Mouse (Mus musculus): ENCODE measurements around the gene Pstpip1.

Pstpip1 gene

DNA sequence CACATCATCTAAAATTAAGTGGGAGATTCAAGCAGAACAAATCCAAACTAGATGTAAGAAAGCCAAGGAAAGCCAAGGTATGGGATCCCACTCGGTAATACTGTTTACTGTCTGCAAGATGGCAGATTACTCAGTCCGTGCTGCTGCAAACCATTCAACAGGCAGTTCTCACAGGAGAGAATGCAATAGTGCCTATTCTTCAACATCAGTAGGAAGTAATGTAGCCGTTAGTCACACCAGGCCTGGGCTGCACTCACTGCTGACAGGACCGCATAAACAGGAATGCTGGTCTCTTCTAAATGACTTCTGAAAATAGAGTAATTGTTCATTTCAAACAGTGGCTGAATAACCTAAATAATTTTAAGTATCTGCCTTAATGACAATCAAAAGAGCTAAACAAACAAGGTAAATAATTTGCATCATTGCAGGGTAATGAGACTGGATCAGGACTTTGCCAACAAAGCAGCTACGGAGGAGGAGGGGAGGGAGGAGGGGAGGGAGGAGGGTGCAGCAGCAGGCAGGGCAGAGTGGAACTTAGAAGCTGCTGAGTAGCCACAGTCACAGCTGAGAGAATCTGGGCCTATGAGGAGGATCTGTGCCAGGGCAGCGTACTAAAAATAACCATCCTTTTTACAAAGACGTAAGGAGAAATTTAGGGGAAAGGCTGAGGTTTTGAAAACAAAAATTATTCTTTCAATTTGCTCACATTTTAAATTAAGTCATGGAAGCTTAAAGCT lies 62.2 kb downstream of the Pstpip1 start:
- in situ Hi-C loops (cut with MboI, MseI): no loop called here

DNA sequence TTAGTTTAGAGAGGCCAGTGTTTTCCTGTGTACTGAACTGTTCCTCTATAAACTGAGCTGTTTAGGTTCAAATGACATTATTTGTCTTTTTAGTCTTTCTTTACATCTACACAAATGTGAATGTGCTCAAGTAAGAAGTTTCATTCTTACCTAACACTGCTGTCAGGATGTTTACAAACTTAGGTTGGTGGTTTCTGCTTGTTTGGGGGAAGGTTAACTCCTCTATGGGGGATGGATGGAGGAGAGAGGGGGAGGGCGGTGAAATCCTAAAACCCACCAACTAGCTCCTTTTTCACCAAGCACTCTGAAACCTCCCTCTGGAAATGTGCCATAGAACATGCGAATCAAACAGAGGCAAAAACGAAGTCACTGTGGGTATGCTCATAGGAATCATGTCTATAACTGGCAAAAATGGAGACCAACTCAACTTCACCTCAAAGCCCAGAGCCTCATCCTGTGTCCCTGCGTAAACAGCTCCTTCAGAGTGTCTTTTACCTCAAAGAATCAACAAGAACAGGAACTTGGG lies 62.8 kb downstream of the Pstpip1 start:
- in situ Hi-C loops (cut with MboI, MseI): no loop called here

DNA sequence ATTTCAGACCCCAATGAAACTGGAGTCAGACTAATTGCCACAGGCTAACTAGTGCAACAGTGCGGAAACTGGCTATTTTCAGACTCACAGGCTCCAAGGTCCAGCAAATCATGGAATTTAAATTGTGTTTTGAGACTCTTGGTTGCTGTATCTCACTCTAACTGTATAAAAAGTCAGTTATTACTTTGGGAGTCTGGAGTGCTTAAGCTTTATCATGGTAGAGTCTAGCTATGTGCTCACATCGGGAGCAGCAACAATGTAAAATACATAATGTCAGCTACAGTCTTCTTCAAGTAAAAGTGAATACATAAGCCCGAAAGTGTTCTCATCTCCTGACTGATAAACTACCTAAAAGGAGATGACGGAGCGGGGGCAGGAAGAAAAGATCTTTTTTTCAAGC lies 64.8 kb downstream of the Pstpip1 start:
- in situ Hi-C loops (cut with MboI, MseI): no loop called here

DNA sequence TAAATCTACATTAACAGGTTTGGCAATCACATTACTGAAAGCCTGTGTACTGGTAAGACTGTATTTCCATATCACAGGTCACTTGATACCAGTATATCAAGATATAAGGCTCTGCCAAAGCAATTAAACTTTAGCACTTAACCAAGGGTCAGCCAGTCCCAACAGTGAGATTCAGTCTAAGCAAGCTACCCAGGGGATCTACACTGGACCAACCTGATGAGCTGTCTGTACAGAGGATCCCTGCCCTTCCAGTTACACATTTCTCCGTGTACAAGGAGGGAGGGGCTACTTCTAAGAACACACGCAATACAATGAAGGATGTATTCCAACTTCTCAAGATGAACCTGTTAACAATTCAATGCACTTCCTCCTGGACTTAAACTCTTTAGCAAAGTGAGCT lies 68.3 kb downstream of the Pstpip1 start:
- in situ Hi-C loops (cut with MboI, MseI): no loop called here

DNA sequence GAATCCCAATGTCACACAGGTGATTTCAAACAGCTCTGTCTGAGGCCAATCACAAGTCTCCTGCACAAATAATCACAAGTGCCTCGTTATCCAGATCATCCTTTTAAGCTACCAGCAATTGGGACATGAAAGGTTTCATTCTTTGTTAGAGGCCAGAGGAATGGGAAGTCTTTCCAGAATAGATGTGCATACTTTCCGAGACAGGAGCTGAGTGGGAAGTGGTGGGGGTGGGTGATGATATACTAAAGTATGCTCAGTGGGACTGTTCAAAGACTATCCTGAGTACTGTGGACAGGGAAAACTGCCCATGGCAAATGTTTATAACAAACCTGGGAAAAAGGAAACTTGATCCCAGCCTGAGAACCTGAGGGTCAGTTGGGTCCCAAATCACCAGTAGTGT lies 69.7 kb downstream of the Pstpip1 start:
- in situ Hi-C loops (cut with MboI, MseI): no loop called here

DNA sequence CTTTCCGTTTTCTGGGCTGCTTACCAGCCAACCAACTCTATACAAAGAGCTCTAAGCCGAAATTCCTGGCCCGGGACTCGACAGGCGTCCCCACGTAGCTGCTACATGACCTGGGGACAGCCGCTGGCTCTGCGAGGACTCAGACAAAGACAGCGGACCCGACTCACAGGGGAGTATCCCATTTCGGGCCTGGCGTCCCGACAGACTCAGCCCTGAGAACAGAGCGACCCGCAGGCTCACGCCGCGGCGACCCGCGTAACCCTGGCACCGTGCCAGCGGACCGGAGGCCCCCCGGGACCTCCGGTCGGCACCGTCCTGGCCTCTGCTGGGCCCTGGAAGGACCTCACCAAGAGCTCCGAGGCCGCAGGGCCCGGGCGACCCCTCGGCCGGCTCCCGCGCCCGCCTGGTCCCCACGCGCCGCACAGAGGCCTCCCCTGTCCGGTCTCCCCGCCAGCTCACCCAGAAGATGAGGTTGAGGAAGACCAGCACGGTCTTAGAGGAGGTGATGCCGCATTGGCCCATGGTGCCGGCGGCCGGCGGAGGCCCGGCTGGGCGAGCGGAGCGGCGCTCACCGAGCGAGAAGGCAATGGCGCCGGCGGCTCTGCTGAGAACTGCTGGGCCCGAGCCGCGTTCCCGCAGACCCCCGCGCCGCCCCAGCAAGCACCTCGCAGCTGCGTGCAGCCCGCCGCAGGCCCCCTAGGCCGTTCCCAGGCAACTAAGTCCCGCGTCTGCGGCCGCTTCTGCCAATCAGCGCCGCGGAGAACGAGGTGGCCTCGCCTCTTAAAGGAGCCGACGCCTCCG lies 70.8 kb downstream of the Pstpip1 start:
- in situ Hi-C loops (cut with MboI, MseI): no loop called here

DNA sequence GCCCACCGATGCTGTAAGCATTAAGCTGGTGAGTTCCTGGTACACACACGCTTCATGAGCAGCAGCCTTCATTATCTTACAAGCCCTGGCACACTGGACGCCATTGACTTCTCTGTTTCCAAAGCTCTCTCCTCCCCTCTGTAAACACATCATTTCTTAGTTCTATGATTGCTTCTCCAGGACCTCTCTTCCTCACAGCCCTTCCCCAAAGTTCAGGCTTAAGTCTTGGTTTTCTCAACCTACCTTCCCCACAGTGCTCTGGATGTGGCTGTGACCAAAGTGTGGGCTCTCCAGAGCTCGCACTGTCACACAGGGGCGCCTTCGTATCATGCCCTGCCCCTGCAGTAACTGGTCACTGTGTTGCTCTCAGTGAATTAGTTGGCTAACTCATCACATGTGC lies 75.6 kb downstream of the Pstpip1 start, which contains the start of gene Tspan3:
TSS of gene Tspan3 (minus strand) at position 101 of the 400 bp plus-strand sequence.
- in situ Hi-C loops (cut with MboI, MseI): no loop called here

DNA sequence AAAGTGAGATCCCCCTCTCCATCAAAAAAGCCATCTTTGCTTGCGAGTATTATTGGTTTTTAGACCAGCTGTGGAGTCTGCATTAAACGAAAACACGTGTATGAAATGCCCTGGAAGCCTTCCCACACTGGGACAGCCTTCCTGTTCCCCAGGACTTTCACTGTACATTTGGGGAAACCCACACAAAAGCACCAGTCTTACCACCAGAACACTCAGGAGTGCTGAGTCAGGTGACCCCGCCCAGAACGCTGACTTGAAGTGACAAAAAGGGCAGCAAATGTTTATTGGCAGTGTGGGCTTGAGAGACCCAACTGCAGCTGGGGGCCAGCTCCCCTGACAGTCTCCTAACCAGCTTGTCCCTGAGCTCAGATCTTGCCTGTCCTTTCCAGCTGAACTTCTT lies 76.4 kb downstream of the Pstpip1 start:
- in situ Hi-C loops (cut with MboI, MseI): no loop called here

DNA sequence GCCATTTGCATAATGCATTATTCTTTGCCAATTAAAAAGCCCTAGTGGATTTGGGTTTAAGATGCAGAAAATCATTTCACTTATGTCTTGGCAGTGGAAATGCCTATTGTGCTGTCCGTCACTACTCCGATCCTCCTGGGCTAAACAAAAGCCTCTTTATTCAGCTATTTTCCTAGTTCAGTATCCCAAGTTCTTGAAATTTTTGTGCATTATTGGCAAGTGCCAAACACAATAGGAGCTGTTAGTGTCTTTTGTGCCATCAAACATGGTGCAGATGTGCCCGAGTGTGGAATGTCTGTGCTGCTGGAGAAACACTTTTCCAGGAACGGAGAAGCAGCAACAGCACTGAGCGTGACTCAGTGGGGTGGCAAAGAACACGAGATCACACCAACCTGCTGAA lies 77.9 kb downstream of the Pstpip1 start:
- in situ Hi-C loops (cut with MboI, MseI): no loop called here

DNA sequence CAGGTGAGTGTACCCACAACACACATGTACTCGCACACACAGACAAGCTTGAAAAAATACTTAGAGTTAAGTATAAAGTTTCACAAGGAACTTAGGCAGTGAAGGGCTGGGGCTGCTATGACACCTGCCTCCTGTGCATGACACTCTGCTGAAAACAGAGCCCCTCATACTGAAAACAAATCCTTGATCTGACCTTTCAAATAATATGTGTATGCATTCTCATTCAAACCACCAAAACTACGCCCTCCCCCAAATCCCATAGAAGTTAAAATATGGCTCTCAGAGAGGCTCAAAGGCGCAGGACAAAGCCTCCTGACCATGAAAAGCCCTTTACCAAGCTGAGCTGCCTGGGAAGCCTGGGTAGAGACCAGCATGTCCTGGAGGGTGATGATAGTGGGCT lies 85.6 kb downstream of the Pstpip1 start:
- in situ Hi-C loops (cut with MboI, MseI): no loop called here

DNA sequence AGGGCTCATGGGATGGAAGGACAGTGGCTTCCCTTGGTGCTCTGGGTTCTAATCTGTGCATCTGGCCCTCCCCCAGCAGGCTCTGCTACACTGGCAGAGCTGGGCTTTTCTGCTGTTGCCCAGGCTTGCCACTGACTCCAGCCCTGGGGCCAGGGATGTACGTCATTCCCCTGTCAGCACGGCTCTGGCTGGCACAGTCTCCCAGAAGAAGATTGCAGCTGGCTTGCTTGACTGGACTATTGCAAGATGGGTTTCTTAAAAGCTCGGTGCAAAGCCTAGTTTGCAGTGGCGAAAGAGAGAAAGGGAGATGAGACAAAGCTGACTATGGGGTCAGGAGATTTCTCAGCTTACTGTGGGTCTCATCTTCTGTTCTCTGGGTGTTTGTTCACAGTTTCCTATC lies 87.6 kb downstream of the Pstpip1 start:
- in situ Hi-C loops (cut with MboI, MseI): no loop called here

All from regulatory T cell (primary cell).